Mouse (Mus musculus): ENCODE results near the gene Dnm2. TPM values are rescaled to one million over a fixed set of nuclear protein-coding genes. Genes with fewer than 3 reads are reported as not detected.
"Not testable (repeated sequence)": the region's sequence is repeated elsewhere in the genome, so short reads cannot be mapped to it uniquely, and the experiment has no call there.

Gene Dnm2
- polyA plus RNA-seq, 1 experiment from 2014 or later, result 66.4 TPM

DNA sequence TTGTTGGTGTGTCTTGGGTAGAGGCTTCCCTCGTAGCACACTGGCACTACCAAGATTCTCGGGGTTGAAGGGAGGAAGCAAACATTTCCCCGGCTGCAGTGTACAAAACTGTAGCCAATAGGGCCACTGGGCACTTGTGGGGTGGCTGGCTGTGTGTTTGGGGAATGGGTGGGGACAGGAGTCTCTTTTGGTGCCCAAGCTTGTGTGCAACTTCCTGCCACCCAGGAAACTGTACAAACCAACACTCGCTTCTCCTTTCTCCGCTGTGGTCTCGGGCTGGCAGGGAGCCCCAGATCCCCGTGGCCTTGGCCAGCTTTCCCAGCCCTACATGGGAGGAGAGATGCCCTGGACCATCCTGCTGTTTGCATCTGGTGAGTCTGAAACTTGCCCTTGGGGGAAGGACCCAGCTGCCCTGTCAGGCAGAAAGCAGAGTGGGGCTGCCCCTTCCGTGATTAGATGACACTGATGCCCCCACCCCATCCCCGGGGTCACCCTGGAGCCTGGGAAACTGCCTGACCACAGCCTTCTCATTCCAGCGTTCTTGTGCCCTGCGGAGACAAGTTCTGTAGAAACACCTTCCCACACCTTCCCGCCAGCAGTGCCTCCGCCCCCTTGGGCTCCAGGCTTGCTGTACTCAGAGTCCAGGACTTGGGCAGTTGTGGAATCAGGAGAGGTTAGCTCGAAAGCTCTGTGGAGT lies 101.4 kb downstream of the Dnm2 start, which contains the start of gene AB124611:
Gene AB124611, plus strand, starts transcription at position 240 of the 697 bp plus-strand sequence.
- DNase-seq (ENCODE audit: low spot score) (no peak), ATAC-seq (ENCODE audit: insufficient number of reproducible peaks, low FRiP score, low TSS enrichment, low read depth) (no peak)
- H3K27ac ChIP-seq (replicated peaks; ENCODE audit: low read depth, low read length), result no peak within 1 kb of the TSS
- H3K4me1 ChIP-seq (ENCODE audit: control insufficient read depth, insufficient read depth, low read length), result no peaks in the 10 kb centered on the region
- no peak within 1 kb of the TSS for H3K4me3 ChIP-seq (ENCODE audit: low read depth, low read length)
- H3K9me3 ChIP-seq (ENCODE audit: control insufficient read depth, low read length), result no peaks in the 10 kb centered on the region
- H3K9ac ChIP-seq (ENCODE audit: low read length), result no peak within 1 kb of the TSS
- WGBS, result 68% methylated on average over 14 of the region's 14 CpGs
- H3K36me3 ChIP-seq (ENCODE audit: control insufficient read depth, insufficient read depth, low read length), result no peaks in the 10 kb centered on the region
- no peak within 1 kb of the TSS for H3K4me2 ChIP-seq (ENCODE audit: low read depth, severe bottlenecking)
- no peaks in the 10 kb centered on the region for H3K27me3 ChIP-seq (ENCODE audit: control insufficient read depth, insufficient read depth, low read length)

DNA sequence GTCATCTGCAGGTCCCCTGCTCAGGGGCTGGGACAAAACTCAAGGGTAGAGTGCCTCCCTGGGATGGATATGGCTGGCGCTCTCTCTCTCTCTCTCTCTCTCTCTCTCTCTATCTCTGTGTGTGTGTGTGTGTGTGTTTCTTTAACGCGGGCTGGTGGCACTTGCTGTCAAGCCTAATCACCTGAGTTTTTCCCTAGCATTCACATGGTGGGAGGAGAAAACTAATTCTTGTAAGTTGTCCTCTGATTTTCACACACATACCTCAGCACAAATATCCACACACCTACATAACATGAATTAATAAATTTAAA lies 101.9 kb downstream of the Dnm2 start:
- H3K27me3 ChIP-seq (ENCODE audit: control insufficient read depth, insufficient read depth, low read length), result no peaks in the 10 kb centered on the region
- H3K9me3 ChIP-seq (ENCODE audit: control insufficient read depth, low read length), result no peaks in the 10 kb centered on the region
- H3K36me3 ChIP-seq (ENCODE audit: control insufficient read depth, insufficient read depth, low read length), result no peaks in the 10 kb centered on the region
- WGBS, result 93% methylated on average over 3 of the region's 3 CpGs
- no peak overlapping the region for H3K9ac ChIP-seq (ENCODE audit: low read length)
- no peaks in the 10 kb centered on the region for H3K4me1 ChIP-seq (ENCODE audit: control insufficient read depth, insufficient read depth, low read length)
- H3K27ac ChIP-seq (replicated peaks; ENCODE audit: low read depth, low read length), result no peak overlapping the region
- no peak for ATAC-seq (ENCODE audit: insufficient number of reproducible peaks, low FRiP score, low TSS enrichment, low read depth)
- no peak overlapping the region for H3K4me3 ChIP-seq (ENCODE audit: low read depth, low read length)
- no peak overlapping the region for H3K4me2 ChIP-seq (ENCODE audit: low read depth, severe bottlenecking)
- DNase-seq (ENCODE audit: low spot score), result no peak

DNA sequence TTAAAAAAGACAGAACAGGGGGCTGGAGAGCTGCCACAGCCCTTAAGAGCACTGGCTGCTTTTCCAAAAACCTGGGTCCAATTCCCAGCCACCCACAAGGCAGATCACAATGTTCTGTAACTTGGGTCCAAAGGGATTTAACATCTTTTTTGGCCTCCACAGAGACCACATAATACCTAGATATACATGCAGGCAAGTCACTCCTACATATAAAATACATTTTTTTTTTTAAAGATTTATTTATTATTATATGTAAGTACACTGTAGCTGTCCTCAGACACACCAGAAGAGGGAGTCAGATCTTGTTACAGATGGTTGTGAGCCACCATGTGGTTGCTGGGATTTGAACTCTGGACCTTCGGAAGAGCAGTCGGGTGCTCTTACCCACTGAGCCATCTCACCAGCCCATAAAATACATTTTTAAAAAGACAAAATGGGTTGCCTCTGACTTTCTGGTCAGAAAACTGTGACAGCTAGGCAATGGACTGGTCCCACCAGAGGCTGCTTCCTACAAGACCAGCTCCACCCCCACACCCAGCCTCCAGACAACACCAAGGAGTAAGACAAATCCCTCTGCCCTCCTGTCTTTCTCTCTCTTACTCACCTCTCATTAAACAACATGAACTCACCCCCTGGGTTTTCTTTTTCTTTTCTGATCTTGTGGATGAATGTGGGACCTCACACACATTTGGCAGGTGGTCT lies 102.5 kb downstream of the Dnm2 start:
- Histone ChIP-seq H3K27ac (replicated peaks; ENCODE audit: low read depth, low read length) (no peak overlapping the region), H3K36me3 (ENCODE audit: control insufficient read depth, insufficient read depth, low read length) (no peaks in the 10 kb centered on the region), H3K4me1 (ENCODE audit: control insufficient read depth, insufficient read depth, low read length) (no peaks in the 10 kb centered on the region), H3K4me2 (ENCODE audit: low read depth, severe bottlenecking) (no peak overlapping the region), H3K9me3 (ENCODE audit: control insufficient read depth, low read length) (no peaks in the 10 kb centered on the region), H3K27me3 (ENCODE audit: control insufficient read depth, insufficient read depth, low read length) (no peaks in the 10 kb centered on the region), H3K4me3 (ENCODE audit: low read depth, low read length) (no peak overlapping the region), H3K9ac (ENCODE audit: low read length) (no peak overlapping the region)
- WGBS, result 90% methylated on average over 2 of the region's 2 CpGs
- no peak for DNase-seq (ENCODE audit: low spot score)
- no peak for ATAC-seq (ENCODE audit: insufficient number of reproducible peaks, low FRiP score, low TSS enrichment, low read depth)

DNA sequence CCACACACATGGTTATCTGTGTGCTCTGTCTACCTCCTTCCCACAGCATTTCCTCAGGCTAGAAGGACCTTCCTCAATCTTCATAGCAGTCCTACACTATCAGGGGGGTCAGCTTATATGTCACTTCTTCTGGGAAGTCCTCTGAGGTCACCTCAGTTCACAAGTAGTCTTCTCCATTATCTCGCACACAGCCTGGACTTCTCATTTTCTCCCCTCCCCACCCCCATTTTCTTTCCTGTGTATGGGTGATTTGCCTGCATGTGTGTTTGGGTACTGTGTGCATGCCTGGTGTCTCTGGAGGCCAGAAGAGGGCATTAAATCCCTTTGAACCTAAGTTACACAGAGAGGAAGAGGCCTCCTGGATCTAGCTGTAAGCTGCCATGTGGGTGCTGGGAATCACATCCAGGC lies 103.2 kb downstream of the Dnm2 start:
- H3K27ac ChIP-seq (replicated peaks; ENCODE audit: low read depth, low read length), result no peak overlapping the region
- no peak overlapping the region for H3K4me2 ChIP-seq (ENCODE audit: low read depth, severe bottlenecking)
- no peak overlapping the region for H3K4me3 ChIP-seq (ENCODE audit: low read depth, low read length)
- no peaks in the 10 kb centered on the region for H3K36me3 ChIP-seq (ENCODE audit: control insufficient read depth, insufficient read depth, low read length)
- DNase-seq (ENCODE audit: low spot score), result no peak
- no peak for ATAC-seq (ENCODE audit: insufficient number of reproducible peaks, low FRiP score, low TSS enrichment, low read depth)
- no peaks in the 10 kb centered on the region for H3K4me1 ChIP-seq (ENCODE audit: control insufficient read depth, insufficient read depth, low read length)
- H3K9ac ChIP-seq (ENCODE audit: low read length), result no peak overlapping the region
- no peaks in the 10 kb centered on the region for H3K9me3 ChIP-seq (ENCODE audit: control insufficient read depth, low read length)
- WGBS, result 79% methylated on average over 1 of the region's 1 CpGs
- H3K27me3 ChIP-seq (ENCODE audit: control insufficient read depth, insufficient read depth, low read length), result no peaks in the 10 kb centered on the region

DNA sequence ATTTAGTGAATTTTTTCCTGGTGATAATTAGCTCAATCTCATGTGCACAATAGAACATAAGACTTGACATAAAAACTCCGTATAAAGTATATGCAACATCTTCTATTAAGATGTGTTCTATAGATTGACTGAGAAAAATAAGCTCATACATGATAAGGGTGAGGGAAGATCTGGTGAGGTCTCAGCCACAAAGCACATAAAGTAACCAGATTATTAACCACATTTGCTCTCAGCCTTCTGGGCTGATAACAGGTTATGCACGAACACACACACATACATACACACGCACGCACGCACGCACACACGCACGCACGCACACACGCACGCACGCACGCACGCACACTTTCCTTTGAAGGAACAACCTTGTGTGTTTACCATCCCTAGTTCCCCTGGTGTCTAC lies 111.8 kb downstream of the Dnm2 start:
- no peak overlapping the region for H3K9ac ChIP-seq (ENCODE audit: low read length)
- no peaks in the 10 kb centered on the region for H3K27me3 ChIP-seq (ENCODE audit: control insufficient read depth, insufficient read depth, low read length)
- DNase-seq (ENCODE audit: low spot score) (no peak), ATAC-seq (ENCODE audit: insufficient number of reproducible peaks, low FRiP score, low TSS enrichment, low read depth) (no peak)
- H3K27ac ChIP-seq (replicated peaks; ENCODE audit: low read depth, low read length), result no peak overlapping the region; the same call in 1 of the 2 replicates
- no peaks in the 10 kb centered on the region; the same call in 1 of the 2 replicates for H3K36me3 ChIP-seq (ENCODE audit: control insufficient read depth, insufficient read depth, low read length)
- no peak overlapping the region for H3K4me2 ChIP-seq (ENCODE audit: low read depth, severe bottlenecking)
- WGBS, result 91% methylated on average over 14 of the region's 14 CpGs
- H3K9me3 ChIP-seq (ENCODE audit: control insufficient read depth, low read length), result no peaks in the 10 kb centered on the region
- no peaks in the 10 kb centered on the region for H3K4me1 ChIP-seq (ENCODE audit: control insufficient read depth, insufficient read depth, low read length)
- no peak overlapping the region for H3K4me3 ChIP-seq (ENCODE audit: low read depth, low read length)

DNA sequence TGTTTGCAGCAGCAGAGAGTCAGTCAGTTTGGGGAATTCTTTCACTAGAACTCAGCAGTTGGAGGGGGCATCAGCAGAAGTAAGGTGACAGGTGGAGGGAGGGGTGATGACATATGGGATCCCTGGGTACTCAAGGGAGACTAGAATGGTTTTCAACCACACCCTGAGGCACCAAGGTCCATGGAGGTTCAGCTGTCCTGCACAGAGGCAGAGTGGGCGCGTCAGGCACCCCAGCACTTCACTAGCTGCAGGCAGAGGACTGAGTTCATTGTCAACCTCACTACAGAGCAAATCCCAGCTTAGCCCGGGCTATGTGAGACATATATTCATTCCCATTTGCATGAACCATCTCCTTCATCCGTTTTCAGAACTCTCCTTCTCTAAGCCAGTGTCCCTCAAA lies 112.3 kb downstream of the Dnm2 start:
- Histone ChIP-seq H3K4me2 (ENCODE audit: low read depth, severe bottlenecking) (no peak overlapping the region), H3K4me3 (ENCODE audit: low read depth, low read length) (no peak overlapping the region), H3K9ac (ENCODE audit: low read length) (no peak overlapping the region), H3K36me3 (ENCODE audit: control insufficient read depth, insufficient read depth, low read length) (no peaks in the 10 kb centered on the region; the same call in 1 of the 2 replicates), H3K27ac (replicated peaks; ENCODE audit: low read depth, low read length) (no peak overlapping the region; the same call in 1 of the 2 replicates), H3K27me3 (ENCODE audit: control insufficient read depth, insufficient read depth, low read length) (no peaks in the 10 kb centered on the region), H3K4me1 (ENCODE audit: control insufficient read depth, insufficient read depth, low read length) (no peaks in the 10 kb centered on the region), H3K9me3 (ENCODE audit: control insufficient read depth, low read length) (no peaks in the 10 kb centered on the region)
- WGBS, result 73% methylated on average over 4 of the region's 4 CpGs
- ATAC-seq (ENCODE audit: insufficient number of reproducible peaks, low FRiP score, low TSS enrichment, low read depth) (no peak), DNase-seq (ENCODE audit: low spot score) (no peak)

DNA sequence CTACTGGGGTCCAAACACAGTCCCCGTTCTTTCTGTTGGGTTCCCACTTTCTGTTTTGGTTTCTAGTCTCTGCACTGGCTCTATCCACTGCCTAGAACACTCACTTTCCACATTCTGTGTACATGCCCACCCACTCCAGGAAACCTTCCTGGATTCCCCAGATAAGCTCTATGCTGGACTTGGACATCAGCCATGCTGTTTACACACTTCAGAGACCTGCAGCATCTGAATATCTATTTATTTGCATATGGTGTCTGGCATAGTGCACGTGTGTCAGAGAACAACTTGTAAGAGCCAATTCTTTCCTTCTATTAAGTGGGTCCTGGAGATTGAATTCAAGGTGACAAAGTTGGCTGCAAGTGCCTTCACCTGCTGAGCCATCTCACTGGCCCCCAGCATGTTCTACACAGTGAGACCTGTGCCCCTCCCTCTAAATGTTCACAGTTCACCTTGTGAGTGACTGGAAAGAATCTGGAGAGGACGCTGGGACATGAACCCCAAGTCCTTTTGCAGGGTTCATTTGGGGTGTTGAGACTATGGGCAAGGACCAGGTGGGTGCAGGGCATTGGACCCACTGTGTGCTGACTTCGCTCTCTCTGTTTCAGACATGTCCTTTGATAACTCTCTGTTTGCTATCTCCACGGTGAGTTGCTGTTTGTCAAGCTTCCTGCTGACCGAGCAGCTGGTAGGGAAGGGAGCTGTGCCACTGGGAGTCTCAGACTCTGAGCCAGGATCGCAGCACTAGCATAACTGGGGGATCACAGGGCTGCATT lies 115.5 kb downstream of the Dnm2 start:
- 74% methylated on average over 7 of the region's 7 CpGs for WGBS
- Histone ChIP-seq H3K9me3 (ENCODE audit: control insufficient read depth, low read length) (no peaks in the 10 kb centered on the region), H3K9ac (ENCODE audit: low read length) (no peak overlapping the region), H3K4me1 (ENCODE audit: control insufficient read depth, insufficient read depth, low read length) (0 out of 2 replicates have a peak, but pooled peaks cover under 1% of the 10 kb centered on the region), H3K4me3 (ENCODE audit: low read depth, low read length) (no peak overlapping the region), H3K27me3 (ENCODE audit: control insufficient read depth, insufficient read depth, low read length) (no peaks in the 10 kb centered on the region), H3K4me2 (ENCODE audit: low read depth, severe bottlenecking) (no peak overlapping the region), H3K27ac (replicated peaks; ENCODE audit: low read depth, low read length) (no peak overlapping the region), H3K36me3 (ENCODE audit: control insufficient read depth, insufficient read depth, low read length) (no peaks in the 10 kb centered on the region; the same call in 1 of the 2 replicates)
- ATAC-seq (ENCODE audit: insufficient number of reproducible peaks, low FRiP score, low TSS enrichment, low read depth) (no peak), DNase-seq (ENCODE audit: low spot score) (no peak)

DNA sequence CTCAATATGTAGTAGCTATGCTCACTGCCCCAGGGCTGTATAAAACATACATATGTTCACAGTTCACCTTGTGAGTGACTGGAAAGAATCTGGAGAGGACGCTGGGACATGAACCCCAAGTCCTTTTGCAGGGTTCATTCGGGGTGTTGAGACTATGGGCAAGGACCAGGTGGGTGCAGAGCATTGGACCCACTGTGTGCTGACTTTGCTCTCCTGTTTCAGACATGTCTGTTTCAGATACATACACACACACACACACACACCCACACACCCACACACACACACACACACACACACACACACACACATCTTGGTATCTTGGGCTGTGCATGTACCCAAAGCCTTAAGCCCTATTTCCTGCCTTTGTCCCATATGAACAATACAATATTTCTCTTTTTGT lies 117.3 kb downstream of the Dnm2 start:
- H3K4me1 ChIP-seq (ENCODE audit: control insufficient read depth, insufficient read depth, low read length); H3K4me3 ChIP-seq (ENCODE audit: low read depth, low read length); ATAC-seq (ENCODE audit: insufficient number of reproducible peaks, low FRiP score, low TSS enrichment, low read depth); DNase-seq (ENCODE audit: low spot score); H3K27me3 ChIP-seq (ENCODE audit: control insufficient read depth, insufficient read depth, low read length); H3K9me3 ChIP-seq (ENCODE audit: control insufficient read depth, low read length); H3K36me3 ChIP-seq (ENCODE audit: control insufficient read depth, insufficient read depth, low read length); H3K9ac ChIP-seq (ENCODE audit: low read length); H3K27ac ChIP-seq (replicated peaks; ENCODE audit: low read depth, low read length); H3K4me2 ChIP-seq (ENCODE audit: low read depth, severe bottlenecking): not testable (repeated sequence)
- WGBS, result 80% methylated on average over 2 of the region's 2 CpGs
